7 mouse cellular contexts compared by ENCODE assay signal in genomic region chr15:33975077-33975476, GRCm38 (mm10).
A peak's percentile ranks its signal among the peaks of the same experiment; 100 is the strongest.
DNase-seq lines count a peak whose midpoint lies in the region; ATAC-seq and TF ChIP-seq lines count a peak whose summit lies in the region.

No protein-coding gene starts in this region.

- H3K27ac ChIP-seq in kidney, embryonic 14.5 days (ENCODE audit: low read depth, low read length) = no peak overlapping the region
- H3K27ac ChIP-seq in limb, embryonic 14.5 days (replicated peaks; ENCODE audit: low read depth, low read length) = no peak overlapping the region

- no peak overlapping the region for H3K4me3 ChIP-seq in kidney, embryonic 14.5 days (ENCODE audit: low read length)
- H3K4me3 ChIP-seq in limb, embryonic 14.5 days (replicated peaks; ENCODE audit: low read length) = no peak overlapping the region

- peak; percentile 6 for DNase-seq in kidney, adult 18-20 months
- peak; percentile 16 for DNase-seq in ES-CJ7 (ENCODE audit: low read depth, low spot score)
- DNase-seq in adrenal gland, postnatal 10 days = peak; percentile 33
- DNase-seq in limb, embryonic 14.5 days (ENCODE audit: low spot score) = peak; percentile 28
- no peak for DNase-seq in thymus, postnatal 36 days

- H3K4me1 ChIP-seq in kidney, embryonic 14.5 days (ENCODE audit: control insufficient read depth, insufficient read depth, low read length) = no peaks in the 10 kb centered on the region
- H3K4me1 ChIP-seq in limb, embryonic 14.5 days (ENCODE audit: control insufficient read depth, insufficient read depth, low read length) = no peaks in the 10 kb centered on the region

- TF ChIP-seq POLR2A in limb, embryonic 14.5 days (IDR thresholded peaks at IDR 0.05; ENCODE audit: borderline replicate concordance, extremely low read depth, insufficient read depth, insufficient read length) = no peak

- no peaks in the 10 kb centered on the region for H3K27me3 ChIP-seq in kidney, embryonic 14.5 days (ENCODE audit: control insufficient read depth, insufficient read depth, low read length)
- no peaks in the 10 kb centered on the region for H3K27me3 ChIP-seq in limb, embryonic 14.5 days (ENCODE audit: control insufficient read depth, insufficient read depth, low read length)

- no peak overlapping the region for H3K4me2 ChIP-seq in kidney, embryonic 14.5 days (replicated peaks; ENCODE audit: low read depth, low read length)
- no peak overlapping the region for H3K4me2 ChIP-seq in limb, embryonic 14.5 days (replicated peaks; ENCODE audit: low read depth, low read length, severe bottlenecking)

- no peak for ATAC-seq in kidney, embryonic 14.5 days (ENCODE audit: low FRiP score, low TSS enrichment)
- no peak for ATAC-seq in limb, embryonic 14.5 days (ENCODE audit: low FRiP score, low read depth)
- ATAC-seq in erythroblast, adult 5-6 weeks (replicated peaks; ENCODE audit: low FRiP score, poor library complexity, severe bottlenecking) = no peak

- no peak overlapping the region for H3K9ac ChIP-seq in kidney, embryonic 14.5 days (ENCODE audit: low read depth, low read length)
- H3K9ac ChIP-seq in limb, embryonic 14.5 days (ENCODE audit: low read depth, low read length, severe bottlenecking) = no peak overlapping the region

- 26% methylated on average over 1 of the region's 1 CpGs for WGBS in kidney, embryonic 14.5 days
- 35% methylated on average over 1 of the region's 1 CpGs for WGBS in limb, embryonic 14.5 days

- no peaks in the 10 kb centered on the region for H3K36me3 ChIP-seq in kidney, embryonic 14.5 days (ENCODE audit: control insufficient read depth, insufficient read depth, low read length)
- no peaks in the 10 kb centered on the region for H3K36me3 ChIP-seq in limb, embryonic 14.5 days (ENCODE audit: control insufficient read depth, insufficient read depth, low read length)

- H3K9me3 ChIP-seq in kidney, embryonic 14.5 days (ENCODE audit: control insufficient read depth, low read length) = no peaks in the 10 kb centered on the region
- H3K9me3 ChIP-seq in limb, embryonic 14.5 days (ENCODE audit: control insufficient read depth, low read length) = no peaks in the 10 kb centered on the region

Comparison
In these comparisons a context has a peak if more than half of its experiments do, and no peak if none do; other contexts are left out.
1. DNase-seq: peak in kidney, adult 18-20 months (single experiment), ES-CJ7 (single experiment), adrenal gland, postnatal 10 days (single experiment) and limb, embryonic 14.5 days (single experiment); none in thymus, postnatal 36 days (0 of 2).